10 mouse cellular contexts compared by ENCODE assay signal in genomic region chr4:109173775-109174440, GRCm38 (mm10). TPM values are rescaled to one million over a fixed set of nuclear protein-coding genes. Genes with fewer than 3 reads are reported as not detected.
DNase-seq lines count a peak whose midpoint lies in the region; ATAC-seq and TF ChIP-seq lines count a peak whose summit lies in the region.
"Had no signal": no experiment of that assay in that cellular context is flagged by ENCODE, and none has a peak within 500 bp of the region (broad histone marks: within the 10 kb centered on the region; RNA-seq: fewer than 3 reads in every experiment).

No protein-coding gene starts in this region.

- H3K9ac ChIP-seq in limb, embryonic 14.5 days (ENCODE audit: low read depth, low read length, severe bottlenecking), result no peak overlapping the region

- H3K9me3 ChIP-seq in limb, embryonic 14.5 days (ENCODE audit: control insufficient read depth, low read length), result no peaks in the 10 kb centered on the region

- 45% methylated on average over 7 of the region's 7 CpGs for WGBS in limb, embryonic 14.5 days

- peaks cover 11% of the 10 kb centered on the region for H3K4me1 ChIP-seq in limb, embryonic 14.5 days (ENCODE audit: control insufficient read depth, insufficient read depth, low read length)

- no peak overlapping the region for H3K4me3 ChIP-seq in limb, embryonic 14.5 days (replicated peaks; ENCODE audit: low read length)
- H3K4me3 ChIP-seq: myocyte had no signal

- no peaks in the 10 kb centered on the region for H3K27me3 ChIP-seq in limb, embryonic 14.5 days (ENCODE audit: control insufficient read depth, insufficient read depth, low read length)
- H3K27me3 ChIP-seq: CH12.LX had no signal

- peak overlapping the region; percentile 48; the same call in 1 of the 2 replicates for H3K27ac ChIP-seq in limb, embryonic 14.5 days (replicated peaks; ENCODE audit: low read depth, low read length)

- no peak; the same call in 1 of the 2 replicates for ATAC-seq in limb, embryonic 14.5 days (ENCODE audit: low FRiP score, low read depth)

- DNase-seq in cerebellum, postnatal 10 days, result peak; percentile 18 to 35
- no peak for DNase-seq in cerebellum, adult 11 months
- DNase-seq in ZHBTc4 (ENCODE audit: low read depth, low spot score), result peak; percentile 23
- peak; percentile 49 to 54 for DNase-seq in gastrocnemius, adult 8-10 months (ENCODE audit: low spot score in 2 of 2)
- DNase-seq in limb, embryonic 14.5 days (ENCODE audit: low spot score), result no peak
- DNase-seq in thymus, postnatal 10 days (ENCODE audit: low spot score in 2 of 2), result no peak
- DNase-seq in frontal cortex, postnatal 14 days (ENCODE audit: low spot score in 2 of 2), result no peak
- DNase-seq in layer of hippocampus, adult 18-20 months (ENCODE audit: low spot score in 2 of 2), result no peak

- no peak overlapping the region for H3K4me2 ChIP-seq in limb, embryonic 14.5 days (replicated peaks; ENCODE audit: low read depth, low read length, severe bottlenecking)

- H3K36me3 ChIP-seq in limb, embryonic 14.5 days (ENCODE audit: control insufficient read depth, insufficient read depth, low read length), result no peaks in the 10 kb centered on the region

- no peak for TF ChIP-seq POLR2A in limb, embryonic 14.5 days (IDR thresholded peaks at IDR 0.05; ENCODE audit: borderline replicate concordance, extremely low read depth, insufficient read depth, insufficient read length)

RNA-seq across cellular contexts. Expression of gene Osbpl9, which starts 28.2 kb away (rescaled TPM):
- total RNA-seq in gastrocnemius, adult 8-10 months (2022), result 100 to 1,000 TPM in 1 of 4 experiments, 10 to 100 TPM in 3; 95.4 to 108 (median 97.7) TPM
- 54.0 and 55.6 TPM in 2 replicates for polyA plus RNA-seq in limb, embryonic 14.5 days (2012; rRNA removed)
- 57.8 and 68.4 TPM in 2 replicates for polyA plus RNA-seq in limb, embryonic 14.5 days (2014; fragmentation: Nextera tagmentation; extraction: Ambion mirVana)
- total RNA-seq in layer of hippocampus, adult 18-20 months (2021), result 10 to 100 TPM; 48.3 to 54.0 TPM

Comparison
In these comparisons a context has a peak if more than half of its experiments do, and no peak if none do; other contexts are left out.
1. DNase-seq: peak in cerebellum, postnatal 10 days (2 of 2), ZHBTc4 (single experiment) and gastrocnemius, adult 8-10 months (2 of 2); none in cerebellum, adult 11 months (single experiment), limb, embryonic 14.5 days (single experiment), thymus, postnatal 10 days (0 of 2), frontal cortex, postnatal 14 days (0 of 2) and layer of hippocampus, adult 18-20 months (0 of 2).